Mouse (Mus musculus) liver, embryonic 12.5 days (tissue): ENCODE data around the gene Dnhd1. TPM values are rescaled to one million over a fixed set of nuclear protein-coding genes. Genes with fewer than 3 reads are reported as not detected.
A peak's percentile ranks its signal among the peaks of the same experiment; 100 is the strongest.
"Not testable (repeated sequence)": the region's sequence is repeated elsewhere in the genome, so short reads cannot be mapped to it uniquely, and the experiment has no call there.

Experiments used
- ATAC-seq: fragments of 200-750 bp; cut with Nextera tagmentation; 2 replicates; pipeline ENCODE4 v1.8.0; 2017; ENCODE audit warnings: moderate number of reproducible peaks, mild to moderate bottlenecking, moderate library complexity
- H3K27ac ChIP-seq: fragments of 300-500 bp; sonication (generic); 2 replicates; pipeline ENCODE4 v1.5.1; 2016; ENCODE audit warnings: mild to moderate bottlenecking
- H3K27me3 ChIP-seq: fragments of 300-500 bp; sonication (generic); replicated peaks from 2 replicates; pipeline ENCODE4 v1.6.1; 2016; ENCODE audit warnings: mild to moderate bottlenecking, moderate library complexity
- H3K36me3 ChIP-seq: fragments of 300-500 bp; sonication (generic); 2 replicates; pipeline ENCODE4 v1.6.1; 2016; ENCODE audit warnings: mild to moderate bottlenecking, moderate library complexity
- H3K4me1 ChIP-seq: fragments of 300-500 bp; sonication (generic); 2 replicates; pipeline ENCODE4 v1.6.1; 2016
- H3K4me2 ChIP-seq: fragments of 300-500 bp; sonication (generic); 2 replicates; pipeline ENCODE4 v1.6.1; 2016; ENCODE audit warnings: mild to moderate bottlenecking, moderate library complexity
- H3K4me3 ChIP-seq: fragments of 300-500 bp; sonication (generic); 2 replicates; pipeline ENCODE4 v1.5.1; 2016; ENCODE audit warnings: mild to moderate bottlenecking, moderate library complexity
- H3K9ac ChIP-seq: fragments of 300-500 bp; sonication (generic); 2 replicates; pipeline ENCODE4 v1.6.1; 2016; ENCODE audit warnings: mild to moderate bottlenecking, moderate library complexity
- H3K9me3 ChIP-seq: fragments of 300-500 bp; sonication (generic); replicated peaks from 2 replicates; pipeline ENCODE4 v1.6.1; 2016; ENCODE audit warnings: mild to moderate bottlenecking, moderate library complexity
- WGBS: fragments of 180-500 bp; shearing (Covaris S2); methylation state at CpG from one replicate; pipeline ENCODE4 v1.1.7; 2016; ENCODE audit not compliant: insufficient replicate concordance; 5-methylcytosine and 5-hydroxymethylcytosine counted together
- polyA plus RNA-seq: library from polyadenylated mRNA; unstranded; fragments of >200 nt; fragmentation: Nextera tagmentation; extraction: Ambion mirVana; gene quantifications from 2 replicates; pipeline ENCODE4 v1.2.1, GENCODE M21; 2016

The Dnhd1 gene
- polyA plus RNA-seq, 1 experiment from 2014 or later: 0.24 TPM

- no peak for ATAC-seq
Observed at GRCm38 (mm10) chr7:105733836-105734235, 83.2 kb downstream of the Dnhd1 start.

GRCm38 (mm10) chr7:105734826-105735225, 84.2 kb downstream of the Dnhd1 start:
- H3K9ac ChIP-seq: no peak overlapping the region
- H3K27me3 ChIP-seq: no peaks in the 10 kb centered on the region
- 83% methylated on average over 8 of the region's 8 CpGs for WGBS
- 0 out of 2 replicates have a peak overlapping the region, but pooled peaks have one; percentile 90 for H3K4me3 ChIP-seq
- peak overlapping the region; percentile 93 for H3K4me2 ChIP-seq
- no peak for ATAC-seq
- peak overlapping the region; percentile 56 for H3K27ac ChIP-seq
- no peaks in the 10 kb centered on the region for H3K9me3 ChIP-seq
- H3K4me1 ChIP-seq: peaks cover 52% of the 10 kb centered on the region
- H3K36me3 ChIP-seq: peaks cover 58% of the 10 kb centered on the region

More at GRCm38 (mm10) chr7:105733836-105734235, 83.2 kb downstream of the Dnhd1 start:
- Histone ChIP-seq H3K9me3 (no peaks in the 10 kb centered on the region), H3K9ac (no peak overlapping the region), H3K27ac (no peak overlapping the region), H3K4me3 (no peak overlapping the region), H3K4me1 (peaks cover 42% of the 10 kb centered on the region), H3K36me3 (peaks cover 62% of the 10 kb centered on the region), H3K27me3 (no peaks in the 10 kb centered on the region), H3K4me2 (no peak overlapping the region)
- WGBS: 86% methylated on average over 11 of the region's 11 CpGs

DNA sequence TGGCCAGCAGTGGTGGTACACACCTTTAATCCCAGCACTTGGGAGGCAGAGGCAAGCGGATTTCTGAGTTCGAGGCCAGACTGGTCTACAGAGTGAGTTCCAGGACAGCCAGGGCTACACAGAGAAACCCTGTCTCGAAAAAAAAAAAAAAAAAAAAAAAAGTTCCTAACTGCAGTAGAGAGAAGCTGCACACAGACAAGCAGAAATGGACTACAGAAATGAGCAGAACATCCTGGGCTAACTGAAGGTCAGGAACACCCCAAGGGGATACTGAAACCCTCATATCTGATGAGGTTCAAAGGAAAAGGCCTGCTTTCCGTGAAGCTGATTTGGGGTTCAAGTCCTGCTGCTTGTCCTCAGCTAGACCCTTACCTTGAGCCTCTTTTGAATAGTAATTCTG, 84.8 kb downstream of the Dnhd1 start:
- Histone ChIP-seq H3K27ac (peak overlapping the region; percentile 88; the same call in 1 of the 2 replicates), H3K36me3 (peaks cover 58% of the 10 kb centered on the region)

DNA sequence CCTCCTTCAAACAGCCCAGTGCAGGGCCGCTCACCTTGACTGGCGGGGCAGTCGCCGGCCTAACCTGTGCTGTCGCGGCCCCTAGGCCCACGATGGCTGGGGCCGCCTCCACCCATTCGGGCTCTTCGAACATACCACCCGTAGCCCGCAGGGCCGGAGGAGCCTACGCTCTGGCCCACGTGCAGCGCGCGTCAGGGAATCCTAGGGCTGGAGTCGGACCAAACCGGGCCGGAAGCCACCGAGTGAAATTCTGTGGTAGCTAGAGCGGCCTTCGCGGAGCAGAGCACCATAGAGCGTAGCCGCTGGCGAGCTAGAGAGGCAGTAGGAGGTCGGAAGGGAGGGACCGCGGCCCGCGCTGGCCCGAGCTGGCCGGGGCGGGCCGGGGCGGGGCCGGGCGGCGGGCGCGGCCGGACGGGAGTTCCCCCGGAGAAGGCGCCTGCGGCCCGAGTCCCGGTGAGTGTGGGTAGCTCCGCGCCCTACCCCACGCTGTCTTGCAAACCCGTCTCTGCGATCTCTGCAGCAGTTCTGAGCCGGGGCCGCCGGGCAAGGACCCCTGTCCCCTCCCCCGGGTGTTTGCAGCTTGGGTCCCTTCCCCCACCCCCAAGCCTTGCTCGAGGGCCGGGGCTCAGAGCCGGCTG, 85.8 kb downstream of the Dnhd1 start, which contains the start of gene Ilk:
Ilk (plus strand) TSS at position 329 of the 638 bp plus-strand sequence.
- Histone ChIP-seq H3K4me3 (peak within 1 kb of the TSS; percentile 90), H3K27me3 (no peaks in the 10 kb centered on the region), H3K9ac (peak within 1 kb of the TSS; percentile 96), H3K4me2 (peak within 1 kb of the TSS; percentile 93), H3K27ac (peak within 1 kb of the TSS; percentile 88), H3K4me1 (peaks cover 63% of the 10 kb centered on the region), H3K36me3 (peaks cover 58% of the 10 kb centered on the region), H3K9me3 (no peaks in the 10 kb centered on the region)
- WGBS: 2% methylated on average over 61 of the region's 62 CpGs
- ATAC-seq: peak; percentile 98

More for the DNA sequence above, 84.8 kb downstream of the Dnhd1 start:
- H3K27me3 ChIP-seq, ATAC-seq, H3K9me3 ChIP-seq: not testable (repeated sequence)
- Histone ChIP-seq H3K4me2 (peak overlapping the region; percentile 93), H3K9ac (peak overlapping the region; percentile 96), H3K4me1 (peaks cover 59% of the 10 kb centered on the region), H3K4me3 (peak overlapping the region; percentile 90)
- 36% methylated on average over 4 of the region's 4 CpGs for WGBS

GRCm38 (mm10) chr7:105736911-105737521, 86.4 kb downstream of the Dnhd1 start, which contains the start of gene Rrp8:
TSS of gene Rrp8 (minus strand) at chr7:105737385.
- WGBS: under 1% methylated on average over 30 of the region's 30 CpGs

DNA sequence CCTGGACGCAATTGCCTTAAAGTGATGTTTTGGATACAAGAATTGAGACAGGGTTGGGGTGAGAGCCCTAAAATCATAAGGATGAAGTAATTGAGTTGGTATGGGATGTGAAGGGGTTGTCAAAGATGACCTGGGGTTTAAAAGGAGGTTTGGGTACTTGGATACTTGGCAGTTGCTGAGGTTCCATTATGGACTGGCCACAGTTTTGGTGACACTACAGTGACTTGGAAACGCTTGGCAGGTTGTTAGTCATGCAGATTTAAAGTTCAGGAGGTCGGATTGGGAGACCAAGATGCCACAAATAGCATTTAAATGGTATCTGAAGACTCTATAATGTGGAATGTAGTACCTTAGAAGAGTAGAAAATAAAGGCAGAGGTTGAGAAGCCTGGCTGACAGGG, 87.0 kb downstream of the Dnhd1 start:
- Histone ChIP-seq H3K36me3 (peaks cover 58% of the 10 kb centered on the region), H3K4me2 (peak overlapping the region; percentile 93), H3K4me1 (peaks cover 71% of the 10 kb centered on the region), H3K27me3 (no peaks in the 10 kb centered on the region), H3K27ac (peak overlapping the region; percentile 88), H3K4me3 (peak overlapping the region; percentile 90), H3K9me3 (no peaks in the 10 kb centered on the region), H3K9ac (peak overlapping the region; percentile 96)
- 27% methylated on average over 3 of the region's 3 CpGs for WGBS
- no peak for ATAC-seq

More at GRCm38 (mm10) chr7:105736911-105737521, 86.4 kb downstream of the Dnhd1 start, which contains the start of gene Rrp8:
- no peaks in the 10 kb centered on the region for H3K9me3 ChIP-seq
- H3K4me3 ChIP-seq: peak within 1 kb of the TSS; percentile 90
- peak within 1 kb of the TSS; percentile 93 for H3K4me2 ChIP-seq
- peak; percentile 34 for ATAC-seq
- peaks cover 58% of the 10 kb centered on the region for H3K36me3 ChIP-seq
- peak within 1 kb of the TSS; percentile 96 for H3K9ac ChIP-seq
- peaks cover 66% of the 10 kb centered on the region for H3K4me1 ChIP-seq
- no peaks in the 10 kb centered on the region for H3K27me3 ChIP-seq
- H3K27ac ChIP-seq: peak within 1 kb of the TSS; percentile 88

DNA sequence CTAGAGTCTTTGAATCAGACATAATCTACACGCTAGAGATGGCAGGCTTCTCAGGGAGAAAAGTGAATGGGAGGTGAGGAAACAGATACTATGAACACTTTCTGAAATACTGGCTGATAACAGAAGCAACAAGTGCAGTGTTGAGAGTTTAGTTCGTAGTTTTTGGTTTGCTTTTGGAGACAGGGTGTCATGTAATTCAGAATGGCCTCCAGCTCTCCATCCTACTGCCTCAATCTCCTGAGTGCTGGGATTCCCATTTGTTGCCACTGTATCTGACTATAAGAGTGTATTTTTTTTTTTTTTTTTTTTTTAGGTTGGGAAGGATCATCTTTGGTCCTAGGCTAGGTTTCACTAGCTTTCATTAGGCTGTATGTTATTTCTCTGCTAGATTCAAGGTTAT, 87.7 kb downstream of the Dnhd1 start:
- Histone ChIP-seq H3K4me3 (peak overlapping the region; percentile 90), H3K9me3 (no peaks in the 10 kb centered on the region), H3K4me1 (peaks cover 75% of the 10 kb centered on the region), H3K9ac (peak overlapping the region; percentile 96; the same call in 1 of the 2 replicates), H3K27me3 (no peaks in the 10 kb centered on the region), H3K36me3 (peaks cover 58% of the 10 kb centered on the region), H3K27ac (peak overlapping the region; percentile 88), H3K4me2 (peak overlapping the region; percentile 93)
- ATAC-seq: no peak
- WGBS: 21% methylated on average over 2 of the region's 2 CpGs

DNA sequence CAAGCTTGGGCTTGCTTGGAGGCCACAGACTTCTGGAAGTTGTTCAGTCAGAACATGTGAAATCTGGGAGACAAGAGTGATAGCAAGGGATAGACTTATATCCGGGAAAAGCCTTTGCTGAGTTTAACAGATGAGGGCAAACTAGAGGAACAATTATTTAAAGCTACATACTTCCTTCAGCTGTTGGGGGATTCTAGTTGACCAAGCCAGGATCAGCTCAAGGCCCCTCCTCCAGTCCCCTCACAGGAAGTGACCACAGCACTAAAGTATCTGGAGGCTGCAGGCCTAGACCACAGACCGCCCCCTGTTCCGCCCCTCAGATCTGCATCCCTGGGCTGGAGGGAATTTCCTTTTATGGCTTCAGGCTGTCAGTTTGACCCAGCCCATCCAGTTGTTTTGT, 88.3 kb downstream of the Dnhd1 start:
- peaks cover 74% of the 10 kb centered on the region for H3K4me1 ChIP-seq
- H3K27ac ChIP-seq: peak overlapping the region; percentile 88
- H3K36me3 ChIP-seq: peaks cover 53% of the 10 kb centered on the region
- no peaks in the 10 kb centered on the region for H3K9me3 ChIP-seq
- 25% methylated on average over 3 of the region's 3 CpGs for WGBS
- peak overlapping the region; percentile 90 for H3K4me3 ChIP-seq
- no peak for ATAC-seq
- peak overlapping the region; percentile 96; the same call in 1 of the 2 replicates for H3K9ac ChIP-seq
- no peaks in the 10 kb centered on the region for H3K27me3 ChIP-seq
- H3K4me2 ChIP-seq: peak overlapping the region; percentile 93

DNA sequence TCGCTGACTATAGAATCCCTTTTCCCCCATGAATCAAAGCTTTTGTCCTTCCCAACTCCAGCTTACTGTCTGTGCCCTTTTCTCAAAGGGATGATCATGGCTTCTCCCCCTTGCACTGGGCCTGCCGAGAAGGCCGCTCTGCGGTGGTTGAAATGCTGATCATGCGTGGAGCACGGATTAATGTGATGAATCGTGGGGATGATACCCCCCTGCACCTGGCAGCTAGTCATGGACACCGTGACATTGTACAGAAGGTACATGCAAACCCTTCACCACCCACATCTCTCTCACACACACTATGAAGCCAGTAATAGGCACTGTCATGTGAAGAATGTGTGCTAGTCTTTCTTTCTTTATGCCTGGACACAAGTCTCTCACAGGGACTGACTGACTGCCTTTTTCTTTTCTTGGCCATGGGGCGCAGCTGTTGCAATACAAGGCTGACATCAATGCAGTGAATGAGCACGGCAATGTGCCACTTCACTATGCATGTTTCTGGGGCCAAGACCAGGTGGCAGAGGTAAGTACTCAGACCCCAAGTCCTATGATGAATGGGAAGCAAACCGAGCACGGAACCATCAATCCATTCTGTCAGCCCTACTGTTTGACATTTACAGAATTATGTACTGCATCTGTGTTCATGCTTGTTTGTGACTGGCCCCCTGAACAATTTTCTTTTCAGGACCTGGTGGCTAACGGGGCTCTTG, 89.6 kb downstream of the Dnhd1 start:
- Histone ChIP-seq H3K9ac (0 out of 2 replicates have a peak overlapping the region, but pooled peaks have one; percentile 4), H3K9me3 (no peaks in the 10 kb centered on the region), H3K4me3 (no peak overlapping the region), H3K27ac (peak overlapping the region; percentile 38), H3K4me1 (peaks cover 71% of the 10 kb centered on the region), H3K4me2 (no peak overlapping the region; the same call in 1 of the 2 replicates), H3K27me3 (no peaks in the 10 kb centered on the region), H3K36me3 (peaks cover 41% of the 10 kb centered on the region)
- 83% methylated on average over 13 of the region's 13 CpGs for WGBS
- no peak for ATAC-seq

DNA sequence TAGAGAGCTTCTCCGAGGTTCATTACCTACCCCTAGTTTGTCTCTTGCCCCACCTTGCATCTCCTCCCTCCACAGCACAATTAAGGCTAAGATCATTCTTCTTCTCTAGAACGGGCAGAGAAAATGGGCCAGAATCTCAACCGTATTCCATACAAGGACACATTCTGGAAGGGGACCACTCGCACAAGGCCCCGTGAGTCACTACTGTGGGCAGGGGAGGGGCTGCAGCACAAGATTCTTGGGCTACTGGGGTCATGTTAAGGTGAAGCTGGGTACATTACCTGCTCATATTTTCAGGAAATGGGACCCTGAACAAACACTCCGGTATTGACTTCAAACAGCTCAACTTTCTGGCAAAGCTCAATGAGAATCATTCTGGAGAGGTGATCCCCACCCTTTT, 90.2 kb downstream of the Dnhd1 start:
- WGBS: 80% methylated on average over 6 of the region's 6 CpGs
- no peak overlapping the region for H3K4me2 ChIP-seq
- H3K4me1 ChIP-seq: peaks cover 69% of the 10 kb centered on the region
- H3K9ac ChIP-seq: no peak overlapping the region
- H3K27ac ChIP-seq: peak overlapping the region; percentile 32; the same call in 1 of the 2 replicates
- ATAC-seq: no peak
- H3K9me3 ChIP-seq: no peaks in the 10 kb centered on the region
- H3K27me3 ChIP-seq: no peaks in the 10 kb centered on the region
- peaks cover 41% of the 10 kb centered on the region for H3K36me3 ChIP-seq
- no peak overlapping the region for H3K4me3 ChIP-seq

DNA sequence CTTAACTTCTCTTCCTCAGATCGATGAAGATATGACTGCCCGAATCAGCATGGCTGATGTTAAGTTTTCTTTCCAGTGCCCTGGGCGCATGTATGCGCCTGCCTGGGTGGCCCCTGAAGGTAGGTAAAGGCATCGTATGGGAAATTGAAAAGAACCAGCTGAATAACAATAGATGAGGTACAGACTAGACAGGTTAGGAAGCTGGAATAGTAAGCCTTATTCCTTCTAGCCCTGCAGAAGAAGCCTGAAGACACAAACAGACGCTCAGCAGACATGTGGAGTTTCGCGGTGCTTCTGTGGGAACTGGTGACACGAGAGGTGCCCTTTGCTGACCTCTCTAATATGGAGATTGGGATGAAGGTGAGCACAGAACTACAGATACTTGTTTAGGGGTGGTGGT, 91.4 kb downstream of the Dnhd1 start:
- Histone ChIP-seq H3K36me3 (peaks cover 52% of the 10 kb centered on the region), H3K4me1 (peaks cover 68% of the 10 kb centered on the region), H3K4me2 (no peak overlapping the region), H3K4me3 (no peak overlapping the region), H3K27me3 (no peaks in the 10 kb centered on the region), H3K27ac (0 out of 2 replicates have a peak overlapping the region, but pooled peaks have one; percentile 27), H3K9me3 (no peaks in the 10 kb centered on the region), H3K9ac (no peak overlapping the region)
- no peak for ATAC-seq
- WGBS: 86% methylated on average over 9 of the region's 9 CpGs
